Mouse (Mus musculus) gastrocnemius, adult 8-10 months (tissue): ENCODE measurements around the gene Iqgap2. TPM values are rescaled to one million over a fixed set of nuclear protein-coding genes. Genes with fewer than 3 reads are reported as not detected.

Source experiments
- DNase-seq, 2 experiments: peaks; one replicate each; pipeline ENCODE4 v3.0.0; 2022; ENCODE audit warnings: low spot score in 2 of 2
- total RNA-seq, 4 experiments: library from RNA; stranded (reverse); gene quantifications; 2 replicates each; pipeline ENCODE4 v1.2.4; 2022

Gene Iqgap2
- total RNA-seq, 4 experiments from 2014 or later: 0.39 to 0.92 (median 0.84) TPM

DNA sequence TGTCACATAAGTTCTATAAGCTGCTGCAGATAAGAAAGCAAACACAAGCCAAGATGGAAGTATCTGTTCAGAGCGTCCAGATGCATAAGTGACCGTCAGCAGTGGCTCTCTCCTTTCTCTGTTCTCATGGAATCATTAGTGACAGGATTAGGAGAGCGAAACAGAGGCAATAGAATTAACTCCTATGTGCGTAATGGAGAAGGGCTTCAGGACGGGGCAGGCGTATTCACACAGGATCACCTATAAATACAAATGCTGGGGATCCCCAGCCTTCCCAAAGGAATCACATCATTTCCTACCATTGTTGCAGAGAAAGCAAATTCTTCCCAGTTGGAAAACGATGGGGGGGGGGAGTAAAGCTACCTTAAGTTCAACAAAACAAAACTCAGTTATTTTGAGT lies 232.3 kb downstream of the Iqgap2 start:
- DNase-seq: no peak

DNA sequence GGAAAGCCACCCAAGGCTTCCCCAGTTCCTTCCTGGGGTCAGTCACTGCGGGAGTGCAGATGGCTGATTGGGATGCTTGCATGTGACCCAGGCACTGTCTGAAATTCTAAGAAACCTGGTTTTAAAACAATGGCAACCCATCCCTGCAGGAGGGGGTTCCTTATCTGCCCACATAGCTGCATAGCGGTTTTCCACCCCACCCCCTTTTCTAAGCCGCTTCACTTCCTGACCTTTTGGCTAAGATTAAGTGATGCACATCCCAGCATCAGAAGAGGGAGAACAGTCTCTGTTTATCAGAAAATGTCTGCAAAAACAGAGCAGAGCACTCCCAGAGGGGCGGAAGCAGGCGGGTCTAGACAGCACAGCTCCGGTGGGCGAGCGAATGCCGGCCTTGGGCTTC lies 234.6 kb downstream of the Iqgap2 start:
- no peak for DNase-seq

DNA sequence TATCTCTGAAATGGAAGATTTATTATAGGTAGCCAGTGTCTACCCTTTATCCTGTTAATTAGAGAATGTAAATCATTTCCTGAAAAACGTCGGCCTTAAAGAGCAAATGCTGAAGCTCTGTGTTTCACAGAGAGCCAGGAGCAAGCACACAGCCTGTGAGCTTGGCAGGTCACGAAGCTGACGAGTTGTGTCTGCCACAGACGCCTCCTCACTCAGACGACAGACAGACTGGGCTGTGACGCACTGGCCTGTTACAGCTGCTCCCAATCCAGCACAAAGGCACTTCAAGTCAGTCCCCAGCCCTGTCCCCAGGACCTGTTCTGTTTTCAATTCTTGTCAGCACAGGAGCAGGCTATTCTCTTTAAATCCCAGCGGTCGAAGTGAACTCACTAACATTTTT lies 236.4 kb downstream of the Iqgap2 start:
- no peak for DNase-seq

DNA sequence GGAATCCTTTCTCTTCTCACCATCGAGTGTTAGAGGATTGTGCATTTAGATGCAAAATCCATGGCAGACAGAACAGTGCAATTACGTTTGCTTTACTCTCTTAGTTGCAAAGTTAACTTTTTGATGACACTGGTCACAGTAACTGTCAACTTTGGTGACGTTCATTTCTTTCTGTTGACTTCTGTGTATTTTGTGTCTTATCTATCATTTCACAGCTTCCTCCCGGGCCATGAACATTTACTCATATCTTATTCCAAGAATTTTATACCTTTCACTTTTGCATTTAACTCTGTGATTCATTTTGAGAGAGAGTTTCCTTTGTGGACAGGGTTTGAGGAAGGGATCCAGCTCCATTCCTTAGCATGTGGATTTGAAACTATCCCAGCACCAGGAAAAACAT lies 238.0 kb downstream of the Iqgap2 start:
- no peak for DNase-seq

DNA sequence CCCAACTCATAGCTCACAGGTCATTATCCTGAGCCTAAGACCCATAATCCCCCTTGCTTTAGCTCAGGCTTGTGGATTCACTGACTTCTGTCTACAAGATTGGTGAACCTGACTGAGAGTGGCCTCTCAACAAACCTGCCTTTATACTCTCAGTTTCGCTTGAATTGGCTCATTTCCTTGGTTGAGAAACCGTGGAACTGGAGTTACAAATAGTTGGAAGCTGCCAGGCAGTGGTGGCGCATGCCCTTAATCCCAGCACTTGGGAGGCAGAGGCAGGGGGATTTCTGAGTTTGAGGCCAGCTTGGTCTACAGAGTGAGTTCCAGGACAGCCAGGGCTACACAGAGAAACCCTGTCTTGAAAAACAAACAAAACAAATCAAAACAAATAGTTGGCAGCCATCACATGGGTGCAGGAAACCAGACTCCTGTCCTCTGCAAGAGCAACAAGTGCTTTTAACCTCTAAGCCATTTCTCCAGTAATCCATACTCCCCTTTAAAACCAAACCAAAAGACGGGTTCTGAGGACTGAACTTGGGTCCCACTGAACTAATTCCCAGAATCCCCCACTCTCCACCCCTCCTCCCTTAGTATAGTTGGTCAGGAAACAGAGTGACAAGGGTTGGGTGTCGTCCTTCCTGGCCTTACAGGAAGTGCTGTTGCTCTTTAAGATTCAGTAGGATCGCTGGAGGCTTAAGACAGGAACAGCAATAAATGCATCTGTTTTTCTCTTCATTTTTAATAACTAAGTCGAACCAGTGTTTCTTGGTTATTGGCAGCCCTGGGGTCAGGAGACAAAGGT lies 239.7 kb downstream of the Iqgap2 start:
- DNase-seq: no peak

DNA sequence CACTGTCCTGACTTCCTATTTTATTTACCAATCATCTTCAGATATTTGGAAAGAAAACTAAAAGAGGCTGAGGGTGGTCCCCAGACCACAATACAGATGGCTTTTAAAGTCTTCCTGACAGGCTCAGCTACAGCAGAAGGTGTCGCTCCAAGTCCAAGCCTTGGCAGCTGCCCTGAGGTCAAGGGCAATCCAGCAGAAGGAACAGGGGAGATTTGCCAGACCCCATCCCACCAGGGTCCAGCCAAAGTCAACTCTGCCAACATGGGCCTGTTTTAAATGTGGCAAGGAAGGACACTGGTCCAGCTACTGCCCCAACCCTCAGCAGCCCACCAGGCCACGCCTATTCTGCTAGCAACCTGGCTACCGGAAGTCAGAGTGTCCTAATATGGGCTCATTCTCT lies 241.8 kb downstream of the Iqgap2 start:
- no peak for DNase-seq

DNA sequence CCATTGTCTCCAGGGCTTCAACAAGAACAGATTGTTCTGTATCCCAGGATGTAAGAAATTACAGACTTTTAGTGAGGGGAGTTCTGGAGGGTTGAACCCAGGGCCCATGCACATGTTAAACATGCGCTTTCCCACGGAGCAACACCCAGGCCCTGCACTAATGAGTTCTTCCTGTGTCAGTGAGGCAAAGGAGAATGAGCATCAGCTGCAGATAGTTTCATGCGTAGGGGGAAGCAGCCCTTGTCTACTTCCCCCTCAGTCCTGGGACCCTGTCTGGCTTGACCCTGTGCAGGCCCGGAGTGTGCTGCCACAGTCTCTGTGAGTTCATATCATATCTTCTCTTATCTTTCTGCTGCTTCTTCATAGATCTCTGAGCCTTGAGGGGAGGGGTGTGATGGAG lies 244.5 kb downstream of the Iqgap2 start:
- no peak for DNase-seq

DNA sequence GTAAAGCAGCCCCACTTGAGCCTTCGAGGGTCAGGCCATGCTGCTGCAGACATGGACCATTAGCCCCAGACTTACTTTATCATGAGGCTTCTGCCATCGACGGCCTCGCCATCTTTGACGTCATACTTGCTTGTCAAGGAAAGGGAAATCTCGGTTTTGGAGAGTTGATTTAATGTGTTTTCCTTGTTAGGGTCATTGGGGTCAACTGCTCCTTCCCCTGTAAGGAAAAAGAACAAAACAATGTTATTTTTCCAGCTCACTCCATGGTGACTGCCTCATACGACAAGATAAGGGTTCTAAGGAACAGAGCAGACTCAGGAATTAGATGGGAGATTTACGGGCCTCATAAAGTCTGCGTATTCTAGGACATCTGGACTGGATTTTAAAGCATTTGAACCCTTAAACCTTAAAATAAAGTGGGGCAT lies 245.0 kb downstream of the Iqgap2 start:
- DNase-seq: no peak

DNA sequence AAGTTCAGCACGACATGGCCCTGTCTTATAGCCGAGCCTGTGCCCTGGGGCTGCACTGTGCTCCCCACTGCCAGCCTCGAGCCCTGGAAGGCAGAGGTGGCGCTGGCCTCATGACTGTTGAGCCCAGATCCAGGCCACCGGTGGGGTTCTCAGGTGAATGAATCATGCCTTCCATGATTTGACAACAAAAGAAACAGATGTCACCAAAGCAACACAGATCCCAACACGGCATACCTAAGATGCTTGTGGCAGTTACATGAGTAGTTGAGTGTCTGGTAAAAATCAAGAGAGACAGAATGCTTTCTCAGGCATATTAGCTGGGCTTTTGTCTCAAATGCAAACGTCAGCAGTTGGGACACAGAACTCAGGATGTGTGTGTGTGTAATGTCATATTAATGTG lies 248.0 kb downstream of the Iqgap2 start:
- DNase-seq: no peak

DNA sequence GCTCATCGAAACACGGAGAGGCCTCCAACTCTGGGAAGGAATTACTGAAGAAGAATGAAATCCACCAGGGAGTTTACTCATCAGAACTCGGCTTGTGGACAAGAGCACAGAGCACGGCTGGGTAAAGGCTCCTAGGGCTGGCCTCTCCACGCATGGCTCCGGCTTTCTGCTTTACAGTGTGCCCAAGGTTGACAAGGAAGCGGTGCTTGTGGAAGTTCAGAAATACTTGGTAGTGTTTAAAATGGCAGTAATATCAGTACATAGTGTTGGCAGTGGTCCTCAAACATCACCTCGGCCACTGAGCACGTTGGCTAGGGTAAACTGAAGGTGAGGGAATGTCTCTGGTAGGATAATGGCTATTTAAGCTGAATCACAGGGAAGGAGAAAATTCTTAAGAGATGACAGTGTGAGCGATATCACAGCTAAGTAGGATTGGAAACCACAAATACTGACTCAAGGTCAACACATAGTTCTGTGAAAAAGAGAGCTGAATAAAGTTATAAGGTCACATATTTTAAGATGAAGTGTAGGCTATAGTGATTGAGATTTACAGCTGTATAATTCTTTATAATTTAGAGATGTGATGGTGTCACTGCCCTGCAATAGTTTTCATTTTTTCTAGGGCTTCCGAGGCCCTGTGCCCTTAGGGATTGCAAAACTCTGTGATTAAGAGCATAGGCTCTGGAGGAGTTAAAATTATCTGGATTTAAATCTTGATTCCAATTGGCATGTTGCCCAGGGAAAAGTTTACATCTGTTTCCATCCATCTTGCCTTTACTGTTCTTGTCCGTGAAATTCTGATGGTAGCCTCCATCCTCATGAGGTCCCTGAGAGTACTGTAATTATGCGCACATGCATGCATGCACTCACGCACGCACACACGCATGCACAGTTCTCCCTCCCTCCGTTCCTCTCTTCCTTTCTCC lies 250.4 kb downstream of the Iqgap2 start:
- DNase-seq: no peak

DNA sequence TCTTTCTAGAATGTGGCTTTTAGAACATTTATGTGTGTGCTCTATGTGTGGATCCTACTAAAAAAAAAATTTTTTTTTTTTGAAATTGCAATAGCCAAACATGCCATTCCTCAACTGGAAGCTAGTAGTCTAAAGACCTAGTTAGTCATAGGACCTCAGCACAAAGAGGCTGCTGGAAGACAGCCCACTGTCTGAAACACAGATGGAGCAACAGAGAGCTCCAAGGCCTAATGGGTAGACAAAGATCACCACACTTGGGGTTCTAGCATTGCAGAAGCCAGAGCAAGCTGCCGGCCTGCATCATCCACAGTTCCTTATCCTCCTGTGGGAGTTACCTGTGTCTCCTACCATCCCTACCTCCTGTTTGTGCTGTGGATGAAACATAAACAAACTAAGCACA lies 251.3 kb downstream of the Iqgap2 start:
- no peak for DNase-seq

DNA sequence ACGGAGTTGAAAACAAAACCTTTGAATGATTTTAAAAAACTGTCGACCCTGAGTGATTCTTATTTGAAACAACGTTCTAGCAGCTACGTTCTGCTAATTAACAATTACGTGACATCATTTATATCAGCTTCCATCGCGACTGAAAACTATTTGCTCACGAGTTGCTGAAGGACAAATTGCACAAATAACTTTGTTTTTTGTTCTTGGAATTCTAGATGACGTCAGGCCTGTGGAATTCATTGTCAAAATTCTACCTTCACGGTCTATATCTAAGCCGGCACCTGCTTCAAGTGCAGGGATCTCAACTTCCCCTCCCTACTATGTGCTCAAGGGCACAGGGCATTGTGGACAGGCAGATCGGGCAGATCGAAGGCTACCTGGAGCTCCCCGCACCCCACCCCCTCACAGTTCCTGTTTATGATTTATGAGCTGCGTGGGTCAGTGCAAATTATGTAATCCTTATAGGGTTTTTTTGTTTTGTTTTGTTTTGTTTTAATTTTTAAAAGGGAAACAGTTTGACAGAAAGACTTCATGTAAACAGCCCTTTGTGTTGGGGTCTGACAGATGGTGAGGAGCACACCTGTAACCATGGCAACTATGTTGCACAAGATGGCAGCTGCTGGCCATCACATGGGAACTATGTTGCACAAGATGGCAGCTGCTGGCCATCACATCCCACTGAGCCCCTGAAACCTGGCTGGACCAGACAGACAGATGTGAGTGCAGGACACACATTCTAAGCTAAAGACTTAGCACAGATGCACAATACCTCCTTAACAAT lies 252.2 kb downstream of the Iqgap2 start:
- no peak for DNase-seq

DNA sequence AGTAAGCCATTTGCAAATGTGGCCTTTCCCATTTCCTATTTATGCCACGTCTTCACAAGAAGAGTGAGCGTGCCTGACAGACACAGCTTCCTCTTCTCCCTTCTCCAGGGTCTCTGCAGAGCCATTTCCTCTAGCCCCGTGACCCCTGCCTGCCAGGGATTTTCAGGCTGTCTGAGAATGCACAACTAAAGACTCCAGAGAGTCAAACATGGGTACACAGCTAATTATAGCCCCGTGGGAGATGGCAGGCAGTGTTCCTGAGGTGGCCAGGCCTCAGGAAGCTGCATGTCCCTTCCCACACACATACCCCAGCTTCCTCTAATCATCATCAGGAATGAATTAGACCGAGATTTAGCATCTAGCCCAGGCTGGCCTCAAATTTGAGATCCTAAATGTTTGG lies 252.8 kb downstream of the Iqgap2 start:
- no peak for DNase-seq

DNA sequence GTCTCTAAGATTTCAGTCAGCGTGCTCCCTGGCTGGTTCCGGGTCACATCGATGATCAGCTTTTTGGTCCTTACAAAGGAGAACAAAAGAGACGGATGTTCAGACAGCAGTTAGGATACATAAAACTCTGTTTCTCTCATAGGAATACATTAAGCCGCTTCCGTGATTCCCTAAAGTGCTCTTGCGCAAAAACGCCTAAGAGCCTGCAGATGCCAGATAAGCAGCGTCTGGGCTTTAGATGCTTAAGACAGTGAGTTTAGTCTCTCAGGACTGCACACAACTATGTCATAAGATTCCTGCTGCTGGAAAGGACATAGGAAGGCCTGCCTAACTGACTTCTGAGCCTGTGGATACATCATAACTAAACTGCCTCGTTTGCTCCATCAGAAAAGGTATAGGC lies 254.0 kb downstream of the Iqgap2 start:
- DNase-seq: no peak

DNA sequence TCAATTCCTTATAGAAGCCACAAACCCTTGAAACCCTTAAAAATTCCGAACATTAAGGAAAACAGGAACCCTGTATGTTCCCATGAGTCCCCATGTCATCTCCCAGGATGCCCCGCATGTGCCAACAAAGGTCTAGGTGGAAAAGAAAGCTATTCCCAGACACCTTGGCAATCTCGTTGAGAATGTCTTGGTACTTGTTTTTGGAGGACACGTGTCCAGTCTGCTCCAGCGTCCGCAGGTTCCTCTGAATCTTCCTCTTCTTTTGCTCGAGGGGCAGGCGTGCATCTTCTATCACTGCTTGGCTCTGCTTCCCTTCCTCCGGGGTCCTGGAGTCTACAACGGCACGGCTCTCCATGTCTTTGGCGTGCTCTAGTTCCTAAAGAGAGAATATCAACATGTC lies 256.4 kb downstream of the Iqgap2 start:
- DNase-seq: no peak

DNA sequence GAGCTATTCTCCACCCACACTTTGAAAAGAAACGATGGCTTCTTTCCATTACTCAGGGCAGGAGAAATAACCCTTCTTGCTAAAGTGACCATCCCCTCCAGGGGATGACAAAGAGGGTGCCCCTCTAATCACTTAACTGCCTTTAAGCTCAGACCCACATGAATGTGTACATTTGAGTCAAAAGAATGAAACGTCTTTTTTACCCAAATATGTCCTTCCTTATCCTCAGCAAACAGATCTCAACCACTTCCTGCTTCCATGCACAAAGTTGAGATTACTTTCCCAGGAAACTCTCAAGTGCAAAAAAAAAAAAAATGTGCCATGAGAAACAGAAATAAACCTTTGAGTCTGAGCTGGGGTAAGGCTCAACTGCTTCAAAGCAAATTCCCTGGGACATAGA lies 257.3 kb downstream of the Iqgap2 start:
- no peak for DNase-seq

DNA sequence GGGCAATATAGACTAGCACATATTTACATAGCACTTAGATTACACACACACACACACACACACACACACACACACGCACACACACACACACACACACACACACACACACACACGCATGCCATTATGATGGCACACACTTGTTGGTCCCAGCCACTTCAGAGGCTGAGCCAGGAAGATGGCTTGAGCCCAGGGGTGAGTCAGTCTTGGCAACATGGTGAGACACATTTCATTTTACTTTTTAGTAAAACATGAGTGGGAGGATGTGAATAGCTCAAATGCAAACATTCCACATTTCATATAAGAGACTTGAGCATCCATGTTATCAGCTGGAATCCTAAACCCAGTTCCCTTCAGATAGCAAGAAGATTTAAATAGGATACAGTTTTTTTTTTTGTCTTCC lies 258.3 kb downstream of the Iqgap2 start:
- DNase-seq: no peak

DNA sequence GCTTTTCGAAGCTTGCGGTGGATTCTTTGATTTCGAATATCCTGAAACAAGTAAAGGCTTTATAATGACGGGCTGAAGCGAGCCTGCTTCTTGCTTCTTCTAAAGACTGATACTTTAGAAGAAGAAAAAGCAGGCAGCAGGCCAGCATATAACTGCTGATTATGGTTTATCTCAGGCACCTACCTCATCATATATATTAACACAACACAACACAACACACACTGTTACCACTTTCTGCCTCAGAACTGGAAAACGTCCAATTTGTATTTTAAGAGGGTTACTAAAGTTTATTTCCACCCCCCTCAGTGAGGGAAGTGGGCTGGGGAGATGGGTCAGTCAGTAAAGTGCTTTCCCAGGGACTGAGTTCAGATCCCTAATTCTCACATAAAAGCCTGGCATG lies 259.6 kb downstream of the Iqgap2 start:
- no peak for DNase-seq

DNA sequence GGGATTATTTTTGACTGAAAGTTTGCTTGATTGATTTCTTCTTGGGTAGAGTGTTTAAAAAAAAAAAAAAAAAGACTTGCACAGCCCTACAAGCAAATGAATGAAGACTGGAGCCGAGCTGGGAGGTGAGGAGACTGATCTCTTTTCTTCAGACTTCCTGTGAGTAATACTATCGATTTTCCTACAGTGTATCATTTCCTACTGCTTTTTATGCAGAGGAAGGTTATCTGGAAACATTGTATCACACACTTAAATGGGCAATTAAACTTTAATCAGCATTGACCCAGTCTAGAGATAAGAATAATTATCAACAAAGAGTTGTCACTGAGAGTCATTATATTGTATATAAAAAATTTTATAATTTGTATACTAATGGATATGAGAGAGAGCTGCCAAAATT lies 261.0 kb downstream of the Iqgap2 start:
- no peak for DNase-seq

DNA sequence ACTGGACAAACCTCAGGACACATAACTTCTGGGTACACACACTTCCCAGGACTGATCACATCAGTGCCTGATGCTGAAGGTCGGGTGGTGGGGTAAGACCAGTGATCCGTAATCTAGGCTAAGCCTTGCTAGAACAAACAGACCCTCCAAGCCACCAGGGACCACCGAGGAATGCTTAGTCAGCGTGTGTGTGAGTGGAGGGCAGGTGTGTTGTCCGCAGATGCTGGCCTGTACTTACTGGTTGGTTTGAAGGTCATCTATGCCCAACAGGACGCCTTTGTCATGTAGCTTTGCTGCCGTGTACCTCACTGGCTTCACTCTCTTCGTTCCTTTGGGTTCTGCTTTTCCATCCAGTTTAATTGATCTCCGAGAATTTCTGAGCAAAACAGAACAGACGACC lies 262.0 kb downstream of the Iqgap2 start:
- no peak for DNase-seq

DNA sequence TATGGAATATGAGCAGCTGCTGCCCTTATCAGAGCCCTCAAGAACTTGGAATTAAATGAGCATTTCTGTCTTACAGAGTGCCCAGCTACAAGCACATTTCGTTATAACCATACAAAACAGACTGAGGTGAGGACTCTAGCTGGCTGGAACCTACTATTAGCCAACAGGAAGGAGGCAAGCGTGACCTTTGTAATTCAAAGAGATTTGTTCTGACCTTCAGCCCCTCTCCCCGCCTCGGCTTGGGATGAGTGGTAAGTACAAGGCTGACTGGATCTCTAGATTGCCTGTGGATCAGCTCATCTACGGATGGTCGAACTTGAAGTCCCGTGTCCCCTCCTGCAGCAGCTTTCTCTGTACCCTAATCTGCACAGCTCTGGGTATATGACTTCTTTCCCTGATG lies 265.0 kb downstream of the Iqgap2 start:
- no peak for DNase-seq

DNA sequence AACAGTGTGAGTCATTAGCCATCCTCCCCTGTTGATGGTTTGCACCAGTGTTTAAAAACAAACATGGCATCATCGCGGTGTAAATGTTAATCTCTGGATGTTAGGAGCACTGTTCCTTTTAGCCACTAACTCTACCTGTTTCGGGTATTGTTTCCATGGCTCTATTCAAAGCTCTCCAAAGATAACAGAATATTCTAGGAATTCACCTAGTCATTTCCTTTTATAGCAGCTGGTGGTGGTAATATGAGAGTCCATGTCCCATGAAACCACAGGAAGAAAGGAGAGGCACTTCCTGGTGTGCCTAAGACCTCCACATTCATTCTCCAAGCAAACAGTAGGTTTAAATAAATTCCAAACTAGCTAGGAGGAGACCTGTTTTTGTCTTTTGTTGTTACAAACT lies 268.7 kb downstream of the Iqgap2 start:
- DNase-seq: no peak
